Mouse (Mus musculus) hindbrain, embryonic 11.5 days (tissue): ENCODE data around the gene Spata33. TPM values are rescaled to one million over a fixed set of nuclear protein-coding genes. Genes with fewer than 3 reads are reported as not detected.
A peak's percentile ranks its signal among the peaks of the same experiment; 100 is the strongest.
"Not testable (repeated sequence)": the region's sequence is repeated elsewhere in the genome, so short reads cannot be mapped to it uniquely, and the experiment has no call there.

Source experiments
- ATAC-seq: fragments of 200-750 bp; cut with Nextera tagmentation; 2 replicates; pipeline ENCODE4 v1.8.0; 2017; ENCODE audit warnings: mild to moderate bottlenecking, moderate TSS enrichment, moderate library complexity; ENCODE audit not compliant: low FRiP score
- DNase-seq: peaks from one replicate; pipeline ENCODE4 v3.0.0-alpha.2; 2015; ENCODE audit warnings: low spot score
- H3K27ac ChIP-seq: fragments of 300-500 bp; sonication (generic); 2 replicates; pipeline ENCODE4 v1.5.1; 2014; ENCODE audit warnings: mild to moderate bottlenecking, low read depth, low read length
- H3K27me3 ChIP-seq: fragments of 300-500 bp; sonication (generic); 2 replicates; pipeline ENCODE4 v1.6.1; 2014; ENCODE audit warnings: mild to moderate bottlenecking, low read length, moderate library complexity, mixed read lengths; ENCODE audit not compliant: control insufficient read depth, insufficient read depth
- H3K36me3 ChIP-seq: fragments of 300-500 bp; sonication (generic); 2 replicates; pipeline ENCODE4 v1.6.1; 2014; ENCODE audit warnings: mild to moderate bottlenecking, low read length, moderate library complexity, mixed read lengths; ENCODE audit not compliant: control insufficient read depth, insufficient read depth
- H3K4me1 ChIP-seq: fragments of 300-500 bp; sonication (generic); replicated peaks from 2 replicates; pipeline ENCODE4 v1.6.1; 2014; ENCODE audit warnings: low read length, mixed read lengths; ENCODE audit not compliant: control insufficient read depth, insufficient read depth
- H3K4me2 ChIP-seq: fragments of 300-500 bp; sonication (generic); replicated peaks from 2 replicates; pipeline ENCODE4 v1.6.1; 2014; ENCODE audit warnings: mild to moderate bottlenecking, low read depth, low read length
- H3K4me3 ChIP-seq: fragments of 300-500 bp; sonication (generic); 2 replicates; pipeline ENCODE4 v1.5.1; 2014; ENCODE audit warnings: low read depth, low read length
- H3K9ac ChIP-seq: fragments of 300-500 bp; sonication (generic); 2 replicates; pipeline ENCODE4 v1.6.1; 2014; ENCODE audit warnings: low read depth, low read length
- H3K9me3 ChIP-seq: fragments of 300-500 bp; sonication (generic); 2 replicates; pipeline ENCODE4 v1.6.1; 2016; ENCODE audit warnings: low read length; ENCODE audit not compliant: control insufficient read depth
- WGBS: fragments of 180-500 bp; shearing (Covaris S2); extraction: QIAGEN DNeasy Blood & Tissue Kit; methylation state at CpG from one replicate; pipeline ENCODE4 v1.1.7; 2014; 5-methylcytosine and 5-hydroxymethylcytosine counted together
- polyA plus RNA-seq: library from polyadenylated mRNA; unstranded; fragments of >200 nt; fragmentation: Nextera tagmentation; extraction: Ambion mirVana; gene quantifications from 2 replicates; pipeline ENCODE4 v1.2.1, GENCODE M21; 2014

Spata33 gene
- polyA plus RNA-seq, 1 experiment from 2014 or later: 5.5 TPM

GRCm38 (mm10) chr8:123197016-123197415 lies 15.6 kb upstream of the Spata33 start:
- ATAC-seq, H3K27ac ChIP-seq, H3K36me3 ChIP-seq, H3K4me2 ChIP-seq, H3K9ac ChIP-seq, H3K9me3 ChIP-seq, H3K4me1 ChIP-seq, H3K27me3 ChIP-seq, DNase-seq, H3K4me3 ChIP-seq: not testable (repeated sequence)
- WGBS: 80% methylated on average over 5 of the region's 5 CpGs

- no peak overlapping the region for H3K4me2 ChIP-seq
- no peaks in the 10 kb centered on the region for H3K9me3 ChIP-seq
- H3K36me3 ChIP-seq: no peaks in the 10 kb centered on the region
- H3K4me1 ChIP-seq: no peaks in the 10 kb centered on the region
- no peaks in the 10 kb centered on the region for H3K27me3 ChIP-seq
- no peak overlapping the region for H3K9ac ChIP-seq
- H3K4me3 ChIP-seq: no peak overlapping the region
- 76% methylated on average over 14 of the region's 14 CpGs for WGBS
- DNase-seq (no peak), ATAC-seq (no peak)
- H3K27ac ChIP-seq: no peak overlapping the region
Observed at GRCm38 (mm10) chr8:123199864-123200263, 12.8 kb upstream of the Spata33 start.

GRCm38 (mm10) chr8:123202288-123202687 lies 10.3 kb upstream of the Spata33 start:
- Histone ChIP-seq H3K4me3 (no peak overlapping the region), H3K36me3 (0 out of 2 replicates have a peak, but pooled peaks cover 2% of the 10 kb centered on the region), H3K4me1 (no peaks in the 10 kb centered on the region), H3K9me3 (no peaks in the 10 kb centered on the region), H3K27ac (no peak overlapping the region), H3K4me2 (no peak overlapping the region), H3K27me3 (no peaks in the 10 kb centered on the region), H3K9ac (no peak overlapping the region)
- WGBS: 37% methylated on average over 5 of the region's 5 CpGs
- ATAC-seq (no peak), DNase-seq (peak; percentile 92)

- DNase-seq: no peak
- Histone ChIP-seq H3K9me3 (no peaks in the 10 kb centered on the region), H3K9ac (no peak overlapping the region), H3K4me3 (no peak overlapping the region), H3K4me1 (no peaks in the 10 kb centered on the region), H3K4me2 (no peak overlapping the region), H3K27me3 (no peaks in the 10 kb centered on the region), H3K36me3 (0 out of 2 replicates have a peak, but pooled peaks cover 6% of the 10 kb centered on the region), H3K27ac (no peak overlapping the region)
- WGBS: 94% methylated on average over 3 of the region's 3 CpGs
- no peak for ATAC-seq
Observed at GRCm38 (mm10) chr8:123203571-123203970, 9.1 kb upstream of the Spata33 start.

- peaks cover 5% of the 10 kb centered on the region; the same call in 1 of the 2 replicates for H3K4me1 ChIP-seq
- 0 out of 2 replicates have a peak, but pooled peaks cover 6% of the 10 kb centered on the region for H3K36me3 ChIP-seq
- ATAC-seq (no peak), DNase-seq (no peak)
- H3K4me2 ChIP-seq: peak overlapping the region; percentile 79
- 48% methylated on average over 10 of the region's 10 CpGs for WGBS
- no peaks in the 10 kb centered on the region for H3K9me3 ChIP-seq
- H3K9ac ChIP-seq: peak overlapping the region; percentile 79
- H3K4me3 ChIP-seq: peak overlapping the region; percentile 77
- no peaks in the 10 kb centered on the region for H3K27me3 ChIP-seq
- H3K27ac ChIP-seq: no peak overlapping the region
Observed at GRCm38 (mm10) chr8:123211876-123212275, 756 bp upstream of the Spata33 start.

- peaks cover 5% of the 10 kb centered on the region; the same call in 1 of the 2 replicates for H3K4me1 ChIP-seq
- H3K27ac ChIP-seq: peak overlapping the region; percentile 37; the same call in 1 of the 2 replicates
- H3K4me3 ChIP-seq: peak overlapping the region; percentile 77
- H3K4me2 ChIP-seq: peak overlapping the region; percentile 79
- DNase-seq (no peak), ATAC-seq (no peak)
- H3K9me3 ChIP-seq: no peaks in the 10 kb centered on the region
- H3K36me3 ChIP-seq: 0 out of 2 replicates have a peak, but pooled peaks cover under 1% of the 10 kb centered on the region
- no peaks in the 10 kb centered on the region for H3K27me3 ChIP-seq
- peak overlapping the region; percentile 55 for H3K9ac ChIP-seq
- WGBS: 23% methylated on average over 22 of the region's 22 CpGs
Observed at GRCm38 (mm10) chr8:123213118-123213772, 613 bp downstream of the Spata33 start.

GRCm38 (mm10) chr8:123215430-123215829 lies 2.8 kb downstream of the Spata33 start:
- no peaks in the 10 kb centered on the region for H3K9me3 ChIP-seq
- peaks cover 5% of the 10 kb centered on the region; the same call in 1 of the 2 replicates for H3K4me1 ChIP-seq
- ATAC-seq (no peak), DNase-seq (no peak)
- no peak overlapping the region for H3K27ac ChIP-seq
- no peak overlapping the region for H3K4me3 ChIP-seq
- H3K27me3 ChIP-seq: no peaks in the 10 kb centered on the region
- no peak overlapping the region for H3K9ac ChIP-seq
- no peak overlapping the region for H3K4me2 ChIP-seq
- no peaks in the 10 kb centered on the region for H3K36me3 ChIP-seq
- WGBS: 74% methylated on average over 3 of the region's 3 CpGs

- no peak overlapping the region for H3K27ac ChIP-seq
- no peak overlapping the region for H3K4me3 ChIP-seq
- H3K4me1 ChIP-seq: peaks cover 6% of the 10 kb centered on the region
- no peaks in the 10 kb centered on the region for H3K27me3 ChIP-seq
- H3K9ac ChIP-seq: no peak overlapping the region
- DNase-seq (no peak), ATAC-seq (no peak)
- no peaks in the 10 kb centered on the region for H3K9me3 ChIP-seq
- H3K4me2 ChIP-seq: no peak overlapping the region
- no peaks in the 10 kb centered on the region for H3K36me3 ChIP-seq
- WGBS: 90% methylated on average over 1 of the region's 1 CpGs
Observed at GRCm38 (mm10) chr8:123220917-123221316, 8.3 kb downstream of the Spata33 start.
